Mouse (Mus musculus) heart, postnatal 10 days (tissue): ENCODE data around the gene Ropn1l. TPM values are rescaled to one million over a fixed set of nuclear protein-coding genes. Genes with fewer than 3 reads are reported as not detected.

Source experiments
- DNase-seq, 2 experiments: peaks; one replicate each; pipeline ENCODE4 v3.0.0; 2021
- intact Hi-C: fragments of 180-260 bp; cut with DNase I; formaldehyde crosslinking; loops from one replicate; pipeline ENCODE4 v1.15.1; 2025
- total RNA-seq, 2 experiments: library from RNA; stranded (reverse); gene quantifications; 2 replicates each; pipeline ENCODE4 v1.2.3; 2021

Gene Ropn1l
- total RNA-seq, 2 experiments from 2014 or later = 0.27 TPM; not detected in 1

DNA sequence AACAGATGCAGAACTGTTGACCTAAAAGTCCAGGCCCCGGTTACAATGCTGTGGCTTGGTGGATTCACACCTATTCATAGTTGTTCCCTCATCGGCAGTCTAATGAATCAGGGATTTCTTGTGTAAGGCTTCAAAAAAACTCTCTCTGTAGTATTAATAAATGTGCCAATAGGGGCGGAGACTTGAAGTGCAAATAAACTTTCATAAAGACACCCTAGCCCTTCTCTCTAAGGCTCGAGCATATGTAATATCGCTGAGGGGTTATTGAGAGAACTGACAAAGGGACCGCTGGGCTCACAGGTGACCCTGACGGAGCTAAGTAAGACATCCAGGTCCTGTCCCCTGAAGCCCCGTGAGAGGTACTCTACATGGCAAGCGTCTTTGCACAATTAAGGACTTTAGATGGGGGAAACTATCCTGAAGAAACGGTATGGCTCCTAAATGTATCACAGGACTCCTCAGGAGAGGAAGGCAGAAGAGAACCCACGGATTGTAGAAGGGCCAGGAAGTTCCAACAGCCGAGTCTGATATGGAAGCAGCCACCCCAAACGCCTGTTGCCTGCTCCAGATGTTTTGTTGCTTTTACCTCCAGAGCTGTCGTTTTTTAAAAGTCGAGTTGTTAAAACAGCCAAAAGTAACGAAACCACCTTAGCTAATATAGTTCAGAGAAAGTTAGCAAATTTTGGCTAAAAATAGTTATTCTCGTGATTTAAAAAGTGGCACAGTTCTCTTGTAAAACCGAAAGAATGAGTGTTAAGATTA, 1.0 kb downstream of the Ropn1l start:
- no peak for DNase-seq
- intact Hi-C loops = loop anchor here (5.0 kb wide), 3 partner anchors 80 to 225 kb away; partner anchors contain the start of gene March6

DNA sequence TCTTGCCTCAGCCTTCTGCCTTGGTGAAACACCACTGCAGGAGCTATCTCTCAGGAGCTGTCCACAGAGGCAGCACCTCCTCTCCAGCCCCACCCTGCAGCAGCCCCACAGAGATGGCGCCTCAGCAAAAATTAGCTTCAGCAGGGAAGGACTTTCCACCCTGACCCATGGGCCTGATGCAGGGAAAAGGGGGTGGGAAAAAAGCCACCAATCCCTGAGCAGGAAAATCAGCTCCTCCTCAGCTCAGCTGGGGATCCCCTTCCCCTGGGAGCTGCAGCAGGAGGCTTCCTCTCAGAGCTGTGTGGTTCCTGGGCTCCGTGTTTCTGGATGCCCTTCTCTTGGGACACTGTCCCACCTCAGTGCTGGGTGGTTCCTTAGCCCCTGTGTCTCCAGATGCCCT, 3.8 kb downstream of the Ropn1l start:
- peak in 1 of 2 experiments; percentile 21 for DNase-seq
- intact Hi-C loops = loop anchor here (5.0 kb wide), 5 partner anchors 82 to 522 kb away; partner anchors contain the start of genes Ankrd33b and March6

DNA sequence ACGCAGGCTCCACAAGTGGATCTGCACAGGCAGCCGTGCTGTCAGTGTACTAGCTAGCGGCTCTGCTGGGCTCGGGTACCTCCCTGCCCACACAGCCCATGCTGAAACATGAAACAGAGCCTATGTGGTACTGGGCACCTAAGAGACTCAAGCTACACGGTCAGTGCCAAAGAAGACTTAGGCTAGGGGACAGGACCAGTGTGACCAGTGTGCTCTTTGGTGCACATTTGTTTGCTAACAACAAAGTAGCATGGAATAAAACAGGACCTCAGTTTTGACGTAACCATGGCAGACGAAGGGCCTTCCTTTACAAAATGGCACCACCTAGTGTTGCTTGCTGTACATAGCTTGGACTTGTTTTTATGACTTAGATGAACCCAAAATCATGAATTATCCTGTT, 6.4 kb downstream of the Ropn1l start:
- intact Hi-C loops = loop anchor here (1.0 to 5.0 kb wide), 3 partner anchors 80 to 520 kb away; partner anchors contain the start of gene Ankrd33b

DNA sequence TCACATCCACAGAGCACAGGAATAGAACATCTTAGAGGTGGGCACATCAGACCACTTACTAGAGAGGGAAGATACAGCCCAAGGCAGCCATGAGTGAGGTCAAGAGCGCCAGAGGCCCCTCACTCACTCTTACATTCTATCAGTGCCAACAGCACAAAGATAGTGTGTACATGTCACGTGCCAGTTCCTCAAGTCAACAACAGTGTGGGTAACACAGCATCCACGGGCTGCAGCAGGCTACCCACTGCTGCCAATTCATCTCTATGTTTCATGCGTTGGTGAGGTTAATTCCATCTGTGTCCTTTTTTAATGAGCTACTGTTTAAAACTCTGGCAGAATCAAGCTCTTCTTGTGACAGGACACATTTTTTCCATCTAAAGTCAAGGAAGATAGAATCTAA, 10.8 kb downstream of the Ropn1l start:
- DNase-seq = no peak
- intact Hi-C loops = no loop called here

More for the DNA sequence above, 6.4 kb downstream of the Ropn1l start:
- peak; percentile 66 to 76 for DNase-seq

DNA sequence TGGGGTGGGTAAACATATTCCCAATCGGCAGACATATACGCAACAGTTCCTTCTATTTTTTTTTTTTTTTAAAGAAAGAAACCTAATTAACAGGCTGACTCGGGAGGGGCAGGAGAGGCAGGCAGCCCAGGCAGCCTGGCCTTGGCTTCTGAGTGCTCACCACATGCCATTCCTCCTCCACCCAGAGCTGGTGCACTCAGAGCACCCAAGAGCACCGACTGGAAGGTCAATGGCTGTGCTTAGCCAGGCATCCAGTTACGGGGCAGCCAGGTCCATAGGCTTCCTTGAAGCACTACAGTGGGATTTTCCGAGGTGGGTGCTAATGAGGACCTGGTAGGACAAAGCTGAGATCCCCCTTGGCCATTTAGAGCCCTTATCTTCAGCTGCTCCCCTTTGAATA, 11.5 kb downstream of the Ropn1l start:
- DNase-seq = no peak
- intact Hi-C loops = no loop called here

DNA sequence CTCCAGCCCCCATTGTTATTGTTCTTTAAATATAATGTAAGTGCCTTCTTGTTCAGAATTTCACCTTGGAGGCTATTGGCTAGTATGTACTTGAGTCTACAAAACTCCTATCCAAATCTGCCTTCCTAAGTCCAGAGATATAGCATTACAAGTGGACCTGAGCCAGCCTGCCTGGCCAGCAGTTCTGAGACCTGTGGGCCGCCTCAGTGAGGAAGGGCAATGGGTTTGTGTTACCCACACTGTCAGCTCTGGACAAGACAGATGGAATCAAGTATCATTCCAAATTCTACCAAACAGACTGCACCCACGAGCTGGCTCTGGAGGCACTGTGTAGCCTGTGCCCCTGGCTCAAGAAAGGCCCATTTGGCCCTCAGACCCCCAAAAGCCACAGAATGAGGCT, 16.7 kb downstream of the Ropn1l start:
- intact Hi-C loops = no loop called here
- DNase-seq = no peak

DNA sequence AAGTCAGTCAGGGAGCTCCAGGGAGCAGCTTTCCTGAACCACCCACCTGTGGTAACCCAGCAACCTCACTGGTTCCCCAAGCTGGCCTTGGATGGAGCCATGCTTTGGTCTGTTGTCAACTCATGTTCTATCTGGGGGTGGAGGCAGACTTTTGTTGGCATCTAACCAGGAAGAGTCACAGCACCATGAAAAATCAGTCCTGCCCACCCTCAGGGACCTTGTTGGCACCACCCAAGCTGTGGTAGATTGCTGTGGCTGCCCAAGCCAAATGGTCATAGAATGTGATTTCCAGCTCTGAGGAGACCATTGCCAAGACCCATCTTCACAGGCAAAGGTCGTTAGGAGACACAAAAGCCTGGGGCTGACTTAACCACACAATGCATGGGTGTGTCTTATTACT, 17.5 kb downstream of the Ropn1l start:
- intact Hi-C loops = no loop called here
- no peak for DNase-seq

DNA sequence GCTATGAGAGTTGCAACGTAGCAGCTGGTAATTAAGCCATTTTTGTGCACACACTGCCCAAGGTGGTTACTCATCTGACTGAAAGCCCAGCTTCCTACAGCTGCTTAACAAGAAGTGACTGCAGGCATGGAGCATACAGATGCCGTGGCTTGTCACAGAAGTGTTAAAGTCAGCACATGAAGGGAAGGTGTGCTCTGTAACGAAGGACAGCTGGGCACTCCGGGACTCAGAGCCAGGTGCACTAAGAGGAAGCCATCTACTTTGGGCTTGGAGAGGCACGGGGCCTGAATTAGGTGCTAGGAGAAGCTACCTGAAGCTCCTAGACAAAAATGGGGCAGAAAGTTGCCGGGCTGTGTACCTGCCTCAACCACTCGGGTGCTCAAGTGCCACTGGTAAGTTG, 19.8 kb downstream of the Ropn1l start:
- intact Hi-C loops = no loop called here
- no peak for DNase-seq

DNA sequence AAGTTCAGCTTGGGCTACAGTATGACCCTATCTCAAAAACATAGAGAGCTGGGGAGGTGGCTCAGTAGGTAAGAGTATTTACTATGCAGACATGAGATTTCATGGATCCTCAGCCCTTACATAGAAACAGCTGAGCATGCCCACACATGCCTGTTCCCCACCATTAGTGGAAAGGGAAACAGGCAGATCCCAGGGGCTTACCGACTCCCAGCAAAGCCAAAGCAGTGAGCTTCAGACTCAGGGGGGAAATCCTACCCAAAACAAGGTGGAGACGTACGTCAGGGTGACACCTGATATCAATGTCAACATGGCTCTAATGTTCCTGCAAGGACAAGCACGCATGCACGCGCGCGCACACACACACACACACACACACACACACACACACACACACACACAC, 21.7 kb downstream of the Ropn1l start:
- DNase-seq = no peak

DNA sequence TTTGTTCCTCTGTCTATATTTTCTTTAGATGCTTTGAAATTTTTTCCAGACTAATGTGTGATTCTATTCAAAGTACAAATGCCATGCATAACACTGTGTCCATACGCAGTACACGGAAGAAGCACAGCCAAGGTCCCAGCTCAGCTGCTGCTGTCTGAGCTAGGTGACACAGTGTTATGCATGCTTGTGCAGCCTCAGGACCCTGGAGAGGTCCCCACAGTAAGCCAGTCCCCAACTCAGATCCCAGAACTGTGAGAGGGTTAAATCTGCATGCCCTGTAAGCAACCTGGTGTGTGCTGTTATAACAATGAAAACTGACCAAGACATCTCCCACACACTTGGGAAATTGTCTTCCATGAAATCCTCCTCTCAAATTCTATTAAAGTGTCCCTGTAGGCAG, 23.5 kb downstream of the Ropn1l start:
- intact Hi-C loops = no loop called here
- DNase-seq = no peak

More for the DNA sequence above, 21.7 kb downstream of the Ropn1l start:
- intact Hi-C loops = no loop called here

DNA sequence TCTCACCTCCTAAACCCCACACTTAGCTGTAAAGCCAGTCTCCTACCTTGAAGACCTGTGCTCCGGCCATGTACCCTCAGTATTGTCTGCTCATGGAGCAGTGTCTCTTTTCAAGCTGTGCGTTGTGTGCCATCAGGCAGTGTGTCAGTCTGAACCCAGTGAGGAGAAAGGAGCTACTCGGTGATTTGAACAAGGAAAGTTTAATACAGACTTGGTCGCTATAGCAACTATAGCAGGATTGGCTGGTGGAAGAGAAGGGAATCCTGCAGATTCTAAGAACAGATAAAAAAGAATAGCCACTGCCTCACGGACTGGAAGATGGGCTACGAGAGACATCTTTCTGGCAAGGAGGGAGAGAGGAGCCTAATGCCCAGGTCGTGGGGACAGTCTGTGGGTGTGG, 24.1 kb downstream of the Ropn1l start:
- no peak for DNase-seq
- intact Hi-C loops = no loop called here

DNA sequence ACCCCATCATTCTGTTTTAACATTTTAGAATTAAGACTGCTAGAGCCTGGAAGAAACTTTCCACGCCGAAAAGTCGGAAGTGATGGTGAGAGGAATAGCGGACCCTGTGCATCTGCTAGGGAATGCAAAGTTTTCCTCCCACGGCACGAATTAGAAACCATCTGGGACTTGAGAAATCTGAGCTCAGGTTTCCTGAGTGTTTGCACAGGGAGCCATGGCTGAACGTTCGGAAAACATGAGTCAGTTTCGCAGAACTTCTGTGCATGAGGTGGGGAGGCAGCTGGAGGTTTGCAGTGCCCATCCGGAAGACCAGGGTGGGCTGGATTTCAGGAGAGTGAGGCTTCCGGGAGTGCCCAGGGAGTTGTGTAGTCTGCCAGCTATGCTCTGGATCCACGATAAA, 25.0 kb downstream of the Ropn1l start:
- no peak for DNase-seq
- intact Hi-C loops = no loop called here

DNA sequence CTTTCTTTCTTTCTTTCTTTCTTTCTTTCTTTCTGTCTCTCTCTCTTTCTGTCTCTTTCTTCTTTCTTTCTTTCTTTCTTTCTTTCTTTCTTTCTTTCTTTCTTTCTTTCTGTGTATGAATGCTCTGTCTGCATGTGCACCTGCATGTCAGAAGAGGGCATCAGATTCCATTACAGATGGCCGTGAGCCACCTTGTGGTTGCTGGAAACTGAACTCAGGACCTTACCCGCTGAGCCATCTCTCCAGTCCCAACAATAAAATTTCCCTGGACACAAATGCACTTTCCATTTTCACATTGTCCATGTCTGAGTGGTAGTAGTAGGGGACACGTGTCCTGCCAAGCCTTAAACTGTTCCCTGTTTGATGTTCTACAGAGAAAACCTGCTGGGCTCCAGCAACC, 26.1 kb downstream of the Ropn1l start:
- no peak for DNase-seq
- intact Hi-C loops = no loop called here

DNA sequence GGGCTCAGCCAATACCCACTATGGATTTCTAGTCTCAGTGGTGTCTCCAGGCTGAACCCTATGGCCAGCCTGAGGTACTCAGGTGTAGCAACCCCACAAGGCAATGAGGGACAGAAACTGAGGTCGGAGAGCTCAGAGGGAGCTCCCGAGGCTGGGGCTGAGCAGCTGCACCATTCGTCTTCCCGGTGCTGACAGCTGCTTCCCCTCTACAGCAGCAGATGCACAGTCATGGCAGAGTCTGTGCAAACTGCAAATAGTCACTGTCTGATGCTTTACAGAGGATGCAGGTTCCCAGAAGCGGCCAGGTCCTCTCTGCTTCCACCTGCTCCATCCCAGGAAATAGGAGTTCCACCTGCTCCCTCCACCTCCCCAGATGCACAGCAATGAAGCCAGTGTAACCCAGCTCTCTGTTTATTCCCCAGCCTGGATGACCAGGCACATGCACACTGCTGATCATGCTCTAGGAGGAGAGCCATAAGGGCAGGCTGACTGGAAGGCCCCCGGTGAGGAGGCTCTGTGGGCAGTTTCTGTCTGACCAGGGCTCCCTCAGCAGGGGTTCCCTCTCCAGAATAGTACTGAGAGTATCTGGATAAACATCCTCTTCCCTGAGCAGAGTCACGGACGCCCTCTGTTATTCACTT, 27.4 kb downstream of the Ropn1l start:
- intact Hi-C loops = no loop called here
- DNase-seq = no peak

DNA sequence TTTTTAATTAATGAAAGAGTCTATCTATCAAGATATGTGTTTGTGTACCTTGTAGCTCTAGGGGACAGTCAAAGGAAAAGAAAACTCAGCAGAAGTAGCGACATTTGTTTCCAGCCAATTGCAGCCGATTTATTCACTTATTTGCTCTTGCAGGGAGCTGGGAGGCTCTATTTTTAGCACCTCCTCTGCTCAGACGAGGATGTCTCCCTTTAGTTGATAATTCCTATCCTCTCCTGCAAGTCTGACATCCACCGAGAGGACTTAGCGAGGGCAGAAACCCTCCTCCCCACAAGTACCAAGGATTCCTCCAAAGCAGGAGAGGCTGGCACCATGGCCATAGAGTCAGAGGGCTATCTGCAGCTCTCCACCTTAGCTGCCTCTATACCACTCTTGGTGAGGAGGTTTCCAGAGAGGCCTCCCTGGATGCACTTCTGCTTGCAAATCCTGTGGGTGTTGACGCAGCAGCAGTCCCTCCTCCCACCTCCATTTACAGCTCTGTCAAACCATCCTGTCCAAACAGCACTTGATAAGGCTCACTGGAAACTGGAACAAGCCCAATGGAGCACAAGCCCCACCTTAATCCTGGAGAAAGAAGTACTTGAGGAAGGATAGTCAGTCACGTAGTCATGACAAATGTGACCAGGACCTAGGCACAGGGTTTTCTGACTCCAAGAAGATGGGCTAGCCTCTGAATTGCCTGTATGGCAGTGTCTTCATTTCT, 30.7 kb downstream of the Ropn1l start:
- peak; percentile 38 to 41 for DNase-seq

DNA sequence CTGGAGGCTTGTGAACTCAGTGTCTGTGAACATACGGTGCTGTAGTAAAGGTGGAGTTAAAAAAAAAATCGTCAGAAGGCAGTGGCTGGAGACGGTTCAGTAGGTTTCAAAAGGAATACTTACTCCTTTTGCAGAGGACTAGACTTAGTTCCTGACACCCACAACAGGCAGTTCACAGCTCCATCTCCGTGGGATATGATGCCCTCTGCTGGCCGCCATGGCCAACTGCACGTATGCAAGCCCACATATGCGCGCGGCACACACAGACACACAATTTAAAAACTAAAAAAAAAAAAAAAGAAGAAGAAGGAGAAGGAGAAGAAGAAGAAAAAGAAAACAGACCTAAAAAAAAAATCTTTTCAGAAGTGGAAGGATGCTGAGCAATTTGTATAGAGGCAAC, 34.5 kb downstream of the Ropn1l start:
- peak; percentile 37 to 52 for DNase-seq
- intact Hi-C loops = loop anchor here (1.0 kb wide), 1 partner anchor 104 kb away; no protein-coding TSS in a partner anchor

More for the DNA sequence above, 30.7 kb downstream of the Ropn1l start:
- intact Hi-C loops = no loop called here

DNA sequence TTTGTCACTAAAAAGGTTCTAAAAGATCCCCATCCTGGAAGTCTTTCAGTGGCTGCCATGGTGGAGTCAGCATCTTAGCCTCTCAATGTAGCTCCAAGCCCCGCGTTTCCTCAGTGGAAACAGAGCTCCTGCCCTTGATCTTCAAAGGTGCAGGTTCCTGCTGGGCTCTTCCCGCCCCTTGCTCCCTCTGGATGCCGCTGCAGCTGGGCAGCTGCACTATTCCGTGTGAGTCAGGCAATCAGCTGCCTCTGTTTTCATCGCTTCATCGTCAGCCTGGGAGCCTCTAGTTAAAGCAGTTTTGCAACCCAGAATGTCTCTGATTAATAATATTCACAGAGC, 34.9 kb downstream of the Ropn1l start:
- peak; percentile 9 to 27 for DNase-seq

DNA sequence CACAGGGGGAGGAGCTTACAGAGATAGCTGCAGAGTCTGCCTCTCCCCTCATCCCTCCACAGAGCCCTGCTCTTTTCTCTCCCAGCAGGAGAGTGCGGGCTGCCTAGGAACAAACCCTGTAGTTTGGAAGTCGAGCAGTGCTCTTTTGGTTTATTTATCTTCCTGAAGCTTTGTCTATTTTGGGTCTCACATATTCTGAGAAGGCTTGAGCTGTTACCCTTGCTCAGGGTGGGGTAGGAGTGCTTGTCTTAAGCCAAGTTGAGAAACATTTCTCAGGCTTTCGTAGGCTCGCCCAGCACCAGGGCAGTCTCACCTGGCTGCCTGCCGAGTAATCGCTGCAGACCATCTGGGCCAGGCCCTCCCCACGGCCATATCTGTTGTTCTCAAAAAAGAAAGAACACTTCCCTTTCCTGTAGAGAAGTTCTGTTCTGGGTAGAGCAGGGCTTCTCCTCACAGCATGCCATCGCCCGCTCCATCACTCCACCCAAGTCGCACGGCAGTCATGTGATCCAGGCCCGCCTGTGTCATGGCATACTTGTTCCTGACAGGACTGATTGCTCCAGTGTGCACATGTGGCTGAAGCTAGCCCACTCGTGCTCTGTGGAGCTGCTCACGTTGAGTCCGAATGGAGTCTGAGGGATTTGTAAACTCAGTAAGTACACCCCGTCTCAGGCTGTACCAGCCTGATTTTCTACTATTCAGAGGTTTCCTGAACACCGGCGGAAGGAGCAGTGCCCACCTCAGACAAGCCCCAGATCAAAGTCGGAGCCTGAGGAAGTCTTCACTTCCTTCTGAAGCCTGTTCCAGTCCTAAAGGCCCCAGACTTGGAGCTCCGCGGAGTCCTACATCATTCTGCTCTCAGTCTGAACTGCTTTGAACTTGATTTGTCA, 35.5 kb downstream of the Ropn1l start:
- peak; percentile 62 for DNase-seq
- intact Hi-C loops = no loop called here

More for the DNA sequence above, 34.9 kb downstream of the Ropn1l start:
- intact Hi-C loops = loop anchor here (1.0 kb wide), 1 partner anchor 103 kb away; no protein-coding TSS in a partner anchor

DNA sequence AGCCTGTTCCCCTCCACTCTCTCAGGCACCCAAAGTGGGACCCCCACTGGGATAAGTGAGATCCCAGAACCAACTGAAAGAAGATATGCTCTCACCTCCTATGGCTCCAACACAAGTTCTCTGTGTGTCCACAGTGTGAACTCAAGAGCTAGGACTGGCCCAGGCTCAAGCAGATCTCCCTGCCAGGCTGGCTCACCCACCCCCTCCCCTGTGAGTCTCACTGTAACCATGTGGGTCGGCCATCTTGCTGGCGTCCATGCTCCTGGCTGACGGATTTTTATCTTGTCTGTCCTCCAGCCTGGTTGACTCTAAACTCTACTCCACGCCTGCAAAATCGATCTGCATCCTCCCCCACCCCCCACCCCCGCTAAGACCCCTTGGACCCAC, 36.1 kb downstream of the Ropn1l start:
- DNase-seq = peak; percentile 14 to 30
- intact Hi-C loops = no loop called here

DNA sequence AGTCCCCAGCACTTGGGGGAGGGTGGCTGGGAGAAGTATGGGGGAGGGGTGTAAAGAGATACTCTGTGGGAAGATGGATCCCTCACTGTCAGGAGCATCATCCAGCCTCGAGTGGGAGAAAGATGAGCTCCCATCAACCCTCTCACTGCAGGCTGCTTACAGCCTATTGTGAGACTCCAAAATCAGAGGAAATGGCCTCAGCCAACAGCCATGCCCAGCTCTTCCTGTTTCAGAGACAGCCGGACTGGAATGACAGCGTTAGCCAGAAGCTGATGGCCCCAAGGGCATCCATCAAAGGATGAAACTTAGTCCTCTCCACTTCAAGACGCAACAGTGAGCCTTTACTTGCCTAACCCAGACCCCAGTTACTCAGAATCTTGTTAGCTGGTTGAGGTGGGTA, 38.4 kb downstream of the Ropn1l start:
- no peak for DNase-seq
- intact Hi-C loops = no loop called here
